Mouse (Mus musculus) cerebellum, adult 18-20 months (tissue): ENCODE results near the gene Tspan5.
A peak's percentile ranks its signal among the peaks of the same experiment; 100 is the strongest.

ENCODE experiments used
- DNase-seq, 2 experiments: peaks; one replicate each; pipeline ENCODE4 v3.0.0; 2021

Gene Tspan5

GRCm38 (mm10) chr3:138852982-138853689, 111.1 kb downstream of the Tspan5 start:
- no peak for DNase-seq

GRCm38 (mm10) chr3:138853996-138854836, 112.2 kb downstream of the Tspan5 start:
- peak in 1 of 2 experiments; percentile 46 for DNase-seq

- no peak for DNase-seq
These were observed 113.4 kb downstream of the Tspan5 start for GRCm38 (mm10) chr3:138855387-138855786.

- no peak for DNase-seq
These were observed 115.0 kb downstream of the Tspan5 start for GRCm38 (mm10) chr3:138856946-138857345.

GRCm38 (mm10) chr3:138857805-138858546, 116.0 kb downstream of the Tspan5 start:
- DNase-seq, result peak; percentile 68 to 73

GRCm38 (mm10) chr3:138858649-138859048, 116.7 kb downstream of the Tspan5 start:
- DNase-seq, result no peak

GRCm38 (mm10) chr3:138859166-138859565, 117.2 kb downstream of the Tspan5 start:
- peak; percentile 81 to 84 for DNase-seq

- DNase-seq, result peak; percentile 65 to 68
These were observed 117.7 kb downstream of the Tspan5 start for GRCm38 (mm10) chr3:138859666-138860065.

- peak in 1 of 2 experiments; percentile 9 for DNase-seq
These were observed 118.3 kb downstream of the Tspan5 start for GRCm38 (mm10) chr3:138860257-138860760.

GRCm38 (mm10) chr3:138861032-138861431, 119.0 kb downstream of the Tspan5 start:
- peak in 1 of 2 experiments; percentile 48 for DNase-seq

- no peak for DNase-seq
These were observed 119.6 kb downstream of the Tspan5 start for GRCm38 (mm10) chr3:138861589-138861988.

- peak in 1 of 2 experiments; percentile 7 for DNase-seq
These were observed 122.2 kb downstream of the Tspan5 start for GRCm38 (mm10) chr3:138864166-138864648.

- DNase-seq, result peak; percentile 85 to 93
These were observed 123.3 kb downstream of the Tspan5 start for GRCm38 (mm10) chr3:138865271-138865670.

- peak in 1 of 2 experiments; percentile 1 for DNase-seq
These were observed 125.3 kb downstream of the Tspan5 start for GRCm38 (mm10) chr3:138867149-138867848.

GRCm38 (mm10) chr3:138868409-138868808, 126.4 kb downstream of the Tspan5 start:
- no peak for DNase-seq

GRCm38 (mm10) chr3:138875282-138875681, 133.3 kb downstream of the Tspan5 start:
- peak in 1 of 2 experiments; percentile 51 for DNase-seq

- no peak for DNase-seq
These were observed 133.9 kb downstream of the Tspan5 start for GRCm38 (mm10) chr3:138875936-138876335.

GRCm38 (mm10) chr3:138876418-138876817, 134.4 kb downstream of the Tspan5 start:
- DNase-seq, result no peak

- DNase-seq, result no peak
These were observed 135.0 kb downstream of the Tspan5 start for GRCm38 (mm10) chr3:138876931-138877361.

GRCm38 (mm10) chr3:138877741-138878140, 135.7 kb downstream of the Tspan5 start:
- DNase-seq, result no peak

- no peak for DNase-seq
These were observed 139.2 kb downstream of the Tspan5 start for GRCm38 (mm10) chr3:138880999-138881724.
